Mouse (Mus musculus) heart, postnatal 0 days (tissue): ENCODE measurements around the gene Agap1.

Source experiments
- CTCF ChIP-seq: IDR thresholded peaks from 2 replicates; pipeline ENCODE4 v1.5.1; 2016; ENCODE audit warnings: antibody characterized with exemption, control low read depth, low read depth
- EP300 ChIP-seq: IDR thresholded peaks from 2 replicates; pipeline ENCODE4 v1.6.1; 2016; ENCODE audit warnings: antibody characterized with exemption, low read depth

- no peak for TF ChIP-seq EP300
- no peak for TF ChIP-seq CTCF
Observed at GRCm38 (mm10) chr1:89775750-89776149, 321.1 kb downstream of the Agap1 start.
